Mouse (Mus musculus) liver, postnatal 0 days (tissue): ENCODE data around the gene Hibch.

Experiments
- CTCF ChIP-seq: sonication (generic); IDR thresholded peaks from 2 replicates; pipeline ENCODE4 v1.5.1; 2016; ENCODE audit warnings: antibody characterized with exemption, low read depth
- EP300 ChIP-seq: IDR thresholded peaks from 2 replicates; pipeline ENCODE4 v1.6.1; 2016; ENCODE audit warnings: antibody characterized with exemption, low read depth, mild to moderate bottlenecking

- TF ChIP-seq CTCF (no peak), EP300 (no peak)
Measured at GRCm38 (mm10) chr1:52801651-52802050, 43.1 kb upstream of the Hibch start.
